Mouse (Mus musculus): Measurements from ENCODE around the gene Gbp2. TPM values are rescaled to one million over a fixed set of nuclear protein-coding genes. Genes with fewer than 3 reads are reported as not detected.
A peak's percentile ranks its signal among the peaks of the same experiment; 100 is the strongest.
"Not testable (repeated sequence)": the region's sequence is repeated elsewhere in the genome, so short reads cannot be mapped to it uniquely, and the experiment has no call there.

The Gbp2 gene
- total RNA-seq (2021) = 1 to 10 TPM; 8.8 to 9.8 TPM
- long read RNA-seq, experiment 1, transcript Gbp2-201 (11 exons, 2,516 nt) = major isoform, 18 of 20 reads
- long read RNA-seq, experiment 1, partial matches to known transcripts = 0 of 20 reads
- long read RNA-seq, experiment 1, other reads (novel, unspliced or antisense) = 2 of 20 reads
- long read RNA-seq, experiment 2, transcript Gbp2-201 (11 exons, 2,516 nt) = major isoform, 28 of 32 reads
- long read RNA-seq, experiment 2, partial matches to known transcripts = 0 of 32 reads
- long read RNA-seq, experiment 2, other reads (novel, unspliced or antisense) = 4 of 32 reads

DNA sequence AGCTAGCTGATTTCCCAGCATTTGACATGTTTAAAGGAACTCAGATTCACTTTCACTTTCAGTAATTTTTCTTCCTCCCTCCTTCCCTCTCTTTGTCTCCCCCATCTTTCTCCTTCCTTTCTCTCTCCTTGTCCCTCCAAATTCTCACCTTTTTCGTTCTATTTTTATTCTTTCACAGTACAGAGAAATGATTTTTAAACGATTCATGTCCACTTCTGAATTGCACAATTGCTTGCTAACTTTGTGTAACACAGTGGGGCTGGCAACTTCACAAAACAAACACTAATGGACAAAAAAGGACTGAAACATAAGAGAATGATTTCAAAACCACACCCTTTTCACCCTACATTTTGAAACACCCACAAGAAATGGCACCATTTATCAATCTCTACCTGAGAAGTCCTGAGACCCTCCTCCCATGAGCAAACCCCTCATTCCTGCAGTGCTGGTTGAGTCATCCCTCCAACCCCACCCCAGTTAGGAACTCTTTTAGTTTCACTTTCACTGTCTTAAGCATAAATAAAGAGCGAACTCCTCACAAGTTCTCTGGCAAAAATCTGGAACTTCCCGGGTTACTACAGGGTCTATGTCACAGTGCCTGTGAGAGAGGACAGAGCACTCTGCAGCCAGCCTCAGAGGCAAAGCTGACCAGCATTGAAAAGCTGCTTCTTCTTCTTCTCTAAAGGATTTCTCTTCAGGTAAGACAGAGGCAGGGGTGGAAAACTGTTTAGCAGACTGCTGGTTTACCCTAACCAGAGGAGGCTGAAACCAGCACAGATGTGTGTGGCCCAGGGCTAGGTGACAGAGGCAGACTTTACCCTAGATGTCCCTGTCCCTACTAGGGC lies at the start of gene Gbp2:
Gene Gbp2, plus strand, starts transcription at position 492 of the 845 bp plus-strand sequence.
- intact Hi-C loops (cut with DNase I) = no loop called here
- DNase-seq = peak; percentile 19 to 28

DNA sequence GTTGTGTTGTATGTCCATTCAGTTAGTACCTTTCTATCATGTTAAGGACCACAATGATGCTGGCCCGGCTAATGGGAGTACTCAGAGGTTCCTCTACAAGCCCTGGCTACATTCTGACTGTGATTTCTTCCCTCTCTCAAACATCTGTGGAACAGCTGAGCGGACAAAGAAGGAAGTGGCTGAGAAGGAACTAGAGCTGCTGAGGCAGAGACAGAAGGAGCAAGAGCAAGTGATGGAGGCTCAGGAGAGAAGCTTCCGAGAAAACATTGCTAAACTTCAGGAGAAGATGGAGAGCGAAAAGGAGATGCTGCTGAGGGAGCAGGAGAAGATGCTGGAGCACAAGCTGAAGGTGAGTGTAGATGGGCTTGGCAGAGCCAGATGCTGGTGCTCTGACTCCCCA lies 49.7 kb upstream of the Gbp2 start:
- intact Hi-C loops (cut with DNase I) = no loop called here
- no peak for DNase-seq

DNA sequence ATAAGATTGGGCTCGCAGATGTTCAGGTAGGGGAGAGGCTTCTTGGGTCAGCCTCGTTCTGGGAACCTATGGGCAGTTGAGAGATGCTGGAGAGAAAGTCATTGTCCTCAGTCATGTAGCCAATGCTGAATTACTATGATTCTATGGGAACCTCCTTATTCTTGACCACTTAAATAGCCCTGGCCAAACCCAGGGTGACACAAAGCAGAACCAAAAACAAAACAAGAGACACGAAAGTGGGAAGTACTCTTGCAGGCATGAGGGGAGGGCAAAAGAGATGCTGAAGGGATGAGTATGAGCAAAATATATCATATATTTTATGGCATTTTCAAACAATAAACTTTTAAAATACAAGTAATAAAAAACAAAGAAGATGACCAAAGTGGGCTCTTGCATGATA lies 43.3 kb upstream of the Gbp2 start:
- DNase-seq = no peak
- intact Hi-C loops (cut with DNase I) = no loop called here

DNA sequence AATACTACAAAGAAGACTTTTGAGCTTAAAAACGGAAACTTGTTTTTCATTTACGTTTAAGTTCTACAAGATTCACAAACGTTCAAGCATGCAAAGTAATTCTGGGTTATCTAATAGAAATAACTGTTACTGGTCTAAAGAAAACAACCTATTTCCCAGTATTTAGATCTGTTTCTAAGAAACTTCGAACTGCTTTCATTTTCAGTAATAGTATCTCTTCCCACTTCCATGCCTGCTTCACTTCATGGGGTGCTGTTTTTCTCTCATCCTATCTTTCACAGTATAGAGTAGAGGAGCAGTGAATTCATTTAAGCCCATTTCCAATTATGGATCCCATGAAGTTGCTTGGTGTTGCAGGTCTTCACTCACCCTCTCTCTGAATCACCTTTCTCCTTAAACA lies 42.1 kb upstream of the Gbp2 start:
- intact Hi-C loops (cut with DNase I) = no loop called here
- DNase-seq = no peak

DNA sequence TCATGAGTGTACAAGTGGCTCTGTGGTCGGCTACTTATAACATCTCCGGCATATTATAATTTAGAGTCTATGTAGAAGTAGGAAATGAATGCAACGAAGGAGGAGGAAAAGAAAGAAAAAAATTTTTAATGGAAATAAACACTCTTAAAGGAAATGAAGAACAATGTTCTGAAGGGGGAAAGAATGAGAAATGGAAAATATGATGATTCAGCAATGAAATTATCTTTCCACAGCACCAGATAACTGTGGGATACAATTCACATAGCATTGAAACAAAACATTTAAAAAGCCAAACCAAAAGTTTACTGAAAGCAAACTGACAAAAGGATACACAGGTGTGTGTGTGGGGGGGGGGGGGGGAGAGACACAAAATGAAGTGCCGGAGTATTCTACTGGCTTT lies 37.3 kb upstream of the Gbp2 start:
- intact Hi-C loops (cut with DNase I) = no loop called here
- no peak for DNase-seq

DNA sequence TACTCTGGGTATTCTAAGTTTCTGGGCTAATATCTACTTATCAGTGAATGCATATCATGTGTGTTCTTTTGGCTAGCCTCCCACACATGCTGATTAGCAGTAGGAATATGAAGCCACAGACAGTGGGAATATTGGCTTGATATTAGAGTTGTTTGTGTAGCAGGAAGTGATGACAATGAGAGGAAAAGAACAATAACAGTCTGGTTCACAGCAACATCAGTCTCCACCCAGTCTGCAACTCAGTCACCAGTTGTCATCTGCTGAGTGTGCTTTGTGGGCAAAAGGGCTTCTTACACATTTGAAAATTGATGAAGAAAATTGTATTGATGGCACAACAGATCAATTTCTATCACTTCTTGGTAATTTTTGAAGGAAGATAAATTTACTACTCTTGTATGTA lies 33.0 kb upstream of the Gbp2 start:
- DNase-seq = peak in 1 of 2 experiments; percentile 1
- intact Hi-C loops (cut with DNase I) = no loop called here

DNA sequence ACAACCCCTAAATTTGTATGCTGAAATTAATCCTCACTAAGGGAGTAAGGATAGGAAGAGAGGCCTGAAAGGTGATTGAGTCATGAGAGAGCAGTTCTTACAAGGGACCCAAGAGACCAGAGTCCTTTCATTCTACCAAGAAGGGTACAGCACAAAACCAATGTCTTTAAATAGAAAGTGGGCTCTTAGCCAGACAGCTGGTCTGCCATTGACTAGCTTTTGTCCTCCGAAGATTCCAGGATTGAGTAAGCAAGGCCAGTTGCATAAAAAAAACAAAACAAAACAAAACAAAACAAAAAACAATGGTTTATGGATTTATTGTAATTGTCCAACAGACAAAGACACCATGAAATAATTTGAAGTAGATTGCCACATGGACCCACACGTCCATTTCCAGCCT lies 31.5 kb upstream of the Gbp2 start:
- intact Hi-C loops (cut with DNase I) = no loop called here
- DNase-seq = no peak

DNA sequence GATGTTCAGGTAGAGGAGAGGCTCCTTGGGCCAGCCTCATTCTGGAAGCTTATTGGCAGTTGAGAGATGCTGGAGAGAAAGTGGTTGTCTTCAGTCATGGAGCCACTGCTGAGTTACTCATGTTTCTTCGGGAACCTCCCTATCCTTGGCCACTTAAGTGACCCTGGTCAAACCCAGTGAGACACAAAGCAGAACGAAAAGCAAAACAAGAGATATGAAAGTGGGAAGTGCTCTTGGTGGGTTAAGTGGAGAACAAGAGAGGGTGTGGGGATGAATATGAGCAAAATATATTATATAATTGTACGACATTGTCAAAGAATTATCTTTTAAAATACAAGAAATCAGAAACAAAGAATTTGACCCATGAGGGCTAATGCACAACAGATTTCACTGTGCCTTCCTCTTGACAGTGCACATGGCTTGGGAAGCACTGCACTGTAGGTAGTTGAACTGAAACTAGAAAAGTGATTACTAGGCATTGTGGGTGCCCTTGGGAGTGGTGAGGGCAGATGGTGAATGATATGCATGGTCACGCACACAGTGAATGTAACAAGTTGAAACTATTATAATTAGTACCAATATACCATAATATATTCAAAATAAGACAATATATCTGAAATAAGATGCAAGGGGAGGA lies 29.9 kb upstream of the Gbp2 start:
- intact Hi-C loops (cut with DNase I) = no loop called here
- DNase-seq = no peak

DNA sequence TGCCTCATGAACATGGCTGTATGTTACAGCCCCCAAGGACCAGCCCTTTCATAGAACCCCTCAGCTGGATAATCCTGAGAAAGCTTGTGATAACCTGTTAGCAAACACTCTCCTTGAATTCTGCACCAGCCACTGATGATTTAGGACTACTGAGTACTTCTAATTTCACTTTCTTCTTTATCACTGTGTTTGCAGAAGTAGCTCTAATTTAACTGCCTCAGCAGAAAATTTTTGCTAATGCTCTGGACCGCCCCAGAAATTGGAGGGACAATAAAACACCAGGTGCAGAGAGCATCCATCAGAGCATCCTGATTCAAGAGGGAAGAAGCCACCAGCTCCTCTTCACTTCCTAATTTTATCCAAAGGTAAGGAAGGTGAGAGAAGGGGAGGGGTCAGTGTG lies 25.9 kb upstream of the Gbp2 start, which contains the start of gene Gbp2b:
Gene Gbp2b, plus strand, starts transcription at position 301 of the 400 bp plus-strand sequence.
- intact Hi-C loops (cut with DNase I) = no loop called here
- no peak for DNase-seq

DNA sequence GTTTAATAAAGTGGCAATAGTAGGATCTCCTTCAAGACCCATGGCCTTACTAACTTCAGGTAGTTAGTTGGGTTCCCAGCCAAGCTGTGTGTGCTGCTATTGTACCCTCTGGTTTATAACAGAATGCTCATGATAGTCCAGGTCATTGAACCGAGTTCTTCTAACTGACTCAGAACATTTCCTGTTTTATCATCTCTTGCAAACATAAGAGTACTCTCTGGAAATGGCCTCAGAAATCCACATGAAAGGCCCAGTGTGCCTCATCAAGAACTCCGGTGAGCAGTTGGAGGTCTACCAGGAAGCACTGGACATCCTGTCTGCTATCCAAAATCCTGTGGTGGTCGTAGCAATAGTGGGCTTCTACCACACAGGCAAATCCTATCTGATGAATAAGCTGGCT lies 22.5 kb upstream of the Gbp2 start:
- intact Hi-C loops (cut with DNase I) = no loop called here
- DNase-seq = no peak

DNA sequence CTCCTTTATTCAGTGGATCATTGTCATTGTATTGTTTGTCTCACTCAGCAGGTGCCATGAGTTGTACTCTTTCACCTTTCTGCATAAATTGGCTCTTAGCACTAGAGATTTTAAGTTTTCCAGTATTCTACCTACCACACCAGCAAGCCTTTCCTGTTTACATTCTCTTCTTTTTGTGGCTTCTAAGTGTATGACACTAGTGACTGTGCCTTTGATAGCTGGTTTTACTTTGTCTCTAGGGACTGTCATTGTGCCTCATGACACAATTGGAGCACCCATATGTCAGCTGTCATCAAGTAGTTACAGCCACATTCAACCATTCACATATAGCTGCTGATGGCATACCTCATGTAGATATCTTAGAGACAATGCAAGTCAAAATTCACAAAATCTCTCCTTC lies 18.7 kb upstream of the Gbp2 start:
- intact Hi-C loops (cut with DNase I) = no loop called here
- DNase-seq = no peak

DNA sequence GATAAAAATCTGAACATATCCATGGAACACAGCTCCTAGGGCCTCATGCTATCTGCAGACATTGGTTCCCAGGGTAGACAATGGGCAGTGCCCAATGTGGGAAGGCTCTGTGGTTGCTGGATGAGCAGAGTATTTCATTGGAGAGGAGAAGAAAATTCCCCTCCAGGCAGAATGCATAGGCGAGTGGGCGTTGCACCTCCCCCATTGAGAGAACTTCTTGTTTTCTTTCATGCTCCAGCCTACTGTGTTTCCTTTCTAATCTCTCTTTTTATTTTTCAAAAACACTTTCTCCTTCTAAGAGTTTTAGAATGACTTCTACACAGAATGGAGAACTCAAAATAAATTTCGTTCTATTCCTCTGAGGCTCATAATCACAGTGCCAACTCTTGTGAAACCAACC lies 1.7 kb upstream of the Gbp2 start:
- intact Hi-C loops (cut with DNase I) = loop anchor here (2.0 kb wide), 1 partner anchor 58 kb away; the partner anchor contains the start of gene Gbp3
- no peak for DNase-seq

DNA sequence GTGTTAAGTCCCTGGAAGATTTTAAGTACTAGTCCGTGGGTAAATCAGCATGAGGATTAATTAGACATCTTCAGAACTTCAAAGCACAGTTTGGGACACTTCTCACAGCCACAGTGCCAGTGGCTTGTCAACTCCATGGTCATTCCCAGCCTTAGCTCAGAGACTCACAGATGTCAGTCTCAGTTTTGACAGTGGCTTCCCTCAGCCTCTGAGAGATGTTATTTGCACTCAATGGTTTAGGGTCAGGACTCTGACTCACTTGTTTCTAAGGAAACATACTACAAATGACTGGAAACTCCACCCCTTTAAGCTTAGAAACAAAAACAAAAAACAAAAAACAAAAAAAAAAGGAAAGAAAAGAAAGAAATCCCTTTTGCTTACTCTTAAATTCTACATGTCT lies 796 bp upstream of the Gbp2 start:
- no peak for DNase-seq
- intact Hi-C loops (cut with DNase I) = loop anchor here (2.0 kb wide), 1 partner anchor 59 kb away; the partner anchor contains the start of gene Gbp3

DNA sequence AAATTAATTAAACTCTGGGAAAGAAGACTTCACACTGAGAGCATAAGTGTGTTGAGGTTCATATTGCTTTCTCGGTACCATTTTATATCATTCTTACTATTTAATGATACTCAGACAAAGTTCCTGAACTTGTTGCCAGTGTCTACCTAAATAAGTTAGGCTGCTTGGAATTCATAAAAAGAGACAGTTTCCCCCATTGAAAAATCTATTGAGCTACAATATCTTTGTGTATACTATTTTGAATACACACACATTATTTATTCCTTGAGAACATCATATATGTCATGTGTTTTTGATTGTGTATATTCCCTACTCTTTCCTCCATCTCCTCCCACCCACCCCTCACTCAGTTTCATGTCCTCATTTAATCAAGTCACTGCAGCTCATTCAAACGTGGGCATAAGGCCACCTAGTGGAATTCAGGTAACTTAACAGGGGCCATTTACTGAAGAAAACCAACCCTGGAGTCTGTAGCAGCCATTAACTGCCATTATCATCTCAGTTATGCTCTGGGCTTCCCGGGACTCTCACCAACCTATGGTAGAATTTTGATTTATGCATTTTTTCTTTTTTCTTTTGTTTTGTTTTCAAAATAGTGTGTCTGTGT lies 657 bp downstream of the Gbp2 start:
- DNase-seq = peak in 1 of 2 experiments; percentile 4
- intact Hi-C loops (cut with DNase I) = loop anchor here (1.0 kb wide), 1 partner anchor 128 kb away; the partner anchor contains the start of gene Gbp5

DNA sequence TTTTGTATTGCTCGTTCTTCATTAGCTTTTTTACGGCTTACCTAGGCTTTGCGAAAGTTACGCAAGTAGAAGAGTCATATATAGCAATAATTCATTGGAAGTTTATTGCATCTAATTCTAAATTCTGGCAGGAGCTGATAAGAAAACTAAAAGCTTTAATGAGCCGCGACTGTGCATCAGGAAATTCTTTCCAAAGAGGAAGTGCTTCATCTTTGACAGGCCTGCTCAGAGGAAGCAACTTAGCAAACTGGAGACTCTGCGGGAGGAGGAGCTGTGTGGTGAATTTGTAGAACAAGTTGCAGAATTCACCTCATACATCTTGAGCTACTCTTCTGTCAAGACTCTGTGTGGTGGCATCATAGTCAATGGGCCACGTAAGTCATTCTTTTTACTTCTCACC lies 10.0 kb downstream of the Gbp2 start:
- intact Hi-C loops (cut with DNase I) = no loop called here
- DNase-seq = no peak

DNA sequence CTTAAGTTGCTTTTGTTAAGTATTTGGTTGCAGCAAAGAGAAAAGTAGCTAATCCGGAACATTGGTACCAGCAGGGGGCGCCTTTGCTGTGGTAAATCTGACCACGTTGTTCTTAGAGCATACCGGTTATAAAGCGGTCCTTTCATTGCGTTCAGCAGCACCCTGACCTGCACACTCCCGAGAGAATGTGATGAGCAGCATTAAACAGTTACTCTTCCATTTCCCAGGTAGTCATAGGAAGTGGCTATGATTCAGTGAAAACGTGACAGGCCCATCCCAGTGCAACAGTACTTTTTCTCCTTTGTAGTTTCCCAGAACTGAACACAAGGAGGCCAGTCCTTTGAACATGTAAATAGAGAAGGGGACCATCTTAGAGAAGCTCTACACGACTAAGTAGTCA lies 19.8 kb downstream of the Gbp2 start:
- peak; percentile 64 to 78 for DNase-seq
- intact Hi-C loops (cut with DNase I) = no loop called here

DNA sequence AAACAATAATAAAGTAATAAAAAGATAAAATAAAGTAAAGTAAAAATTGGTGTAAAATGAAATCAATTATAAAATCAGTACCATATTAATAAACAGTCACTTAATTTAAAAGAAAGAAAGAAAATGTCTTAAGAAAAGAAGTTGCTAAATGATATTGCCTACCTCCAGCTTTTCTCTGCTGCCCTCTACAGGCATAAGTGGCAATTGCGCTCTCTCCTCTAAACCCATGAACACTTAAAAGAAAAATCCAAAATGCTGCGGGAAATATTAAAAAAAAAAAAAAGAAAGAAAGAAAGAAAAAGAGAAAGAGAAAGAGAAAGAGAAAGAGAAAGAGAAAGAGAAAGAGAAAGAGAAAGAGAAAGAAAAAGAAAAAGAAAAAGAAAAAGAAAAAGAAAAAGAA lies 25.5 kb downstream of the Gbp2 start:
- intact Hi-C loops (cut with DNase I) = loop anchor here (1.0 kb wide), 1 partner anchor 156 kb away; no protein-coding TSS in a partner anchor
- peak; percentile 70 to 79 for DNase-seq

DNA sequence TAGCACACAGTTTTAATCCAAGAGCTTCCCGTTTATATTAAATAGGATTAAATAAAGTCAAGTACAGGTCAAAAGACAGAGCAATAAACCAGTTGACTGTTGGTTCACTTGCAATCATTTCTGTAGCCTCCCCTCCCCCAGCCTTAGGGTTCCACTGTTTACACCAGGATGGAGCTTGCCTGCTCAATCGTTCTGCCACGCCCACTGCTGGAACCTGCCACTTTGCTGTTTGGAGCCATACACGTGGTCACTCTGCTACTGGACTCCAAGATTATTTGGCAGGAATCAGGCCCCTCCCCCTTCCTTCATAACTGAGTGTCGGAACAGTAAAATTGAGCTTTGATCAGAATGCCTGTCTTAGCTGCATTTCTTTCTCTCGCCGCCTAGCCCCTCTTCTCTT lies 27.4 kb downstream of the Gbp2 start:
- intact Hi-C loops (cut with DNase I); DNase-seq: not testable (repeated sequence)

DNA sequence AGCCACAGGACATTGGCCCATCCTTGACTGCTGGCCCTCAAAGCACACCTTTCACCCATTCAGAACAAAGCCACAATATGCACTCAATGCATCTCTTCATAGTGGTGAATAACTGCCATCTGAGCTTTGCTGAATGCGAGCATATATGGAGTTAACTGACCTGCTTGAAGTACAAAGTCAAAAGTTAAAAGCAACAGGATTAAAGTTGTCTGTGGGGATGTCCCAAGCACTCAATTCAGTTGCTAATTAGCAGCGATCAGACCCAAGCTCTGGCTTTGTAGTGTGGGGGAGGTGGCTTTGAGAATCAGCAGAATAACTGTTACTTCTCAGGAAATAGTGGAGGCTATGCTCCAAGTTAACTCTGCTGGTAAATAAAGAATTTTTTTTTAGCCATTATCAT lies 29.8 kb downstream of the Gbp2 start:
- intact Hi-C loops (cut with DNase I) = no loop called here
- no peak for DNase-seq

DNA sequence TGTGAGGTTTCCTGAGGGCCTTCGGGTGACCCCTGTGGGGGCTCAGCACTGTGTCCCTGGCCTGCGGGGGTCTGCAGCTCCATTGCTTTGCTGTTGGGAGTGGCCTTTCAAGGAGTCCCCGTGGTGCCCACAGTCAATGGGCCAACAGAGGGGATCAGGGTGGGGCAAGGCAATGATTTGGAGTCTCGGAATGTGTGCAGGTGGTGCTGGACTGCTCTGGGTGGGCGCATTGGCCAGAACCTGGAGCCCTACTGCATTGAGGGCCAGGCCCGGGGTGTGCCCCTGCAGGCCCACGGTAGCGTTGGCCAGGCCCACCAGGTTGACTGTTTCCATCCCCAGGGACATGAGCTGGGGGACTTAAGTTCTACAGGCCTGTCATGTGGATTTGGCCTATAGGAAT lies 44.3 kb downstream of the Gbp2 start:
- DNase-seq = no peak
- intact Hi-C loops (cut with DNase I) = no loop called here

DNA sequence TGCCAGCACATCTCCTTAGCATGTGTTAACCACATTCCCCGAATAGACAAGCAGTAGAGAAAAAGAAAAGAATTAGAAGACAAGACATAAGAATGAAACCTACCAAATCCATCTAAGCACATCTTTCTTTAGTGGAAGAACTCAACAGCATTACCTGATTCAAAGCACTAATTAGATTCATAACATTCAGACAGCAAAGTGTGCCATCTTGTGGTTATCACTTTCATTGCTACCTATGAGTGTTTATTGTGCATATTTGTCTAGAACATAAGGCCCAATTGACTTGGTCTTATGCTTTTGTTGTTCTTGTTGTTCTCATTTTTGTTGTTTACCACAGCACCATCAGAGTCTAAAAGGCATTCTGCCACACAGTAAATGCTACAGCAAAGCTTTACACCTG lies 54.2 kb downstream of the Gbp2 start:
- DNase-seq = no peak
- intact Hi-C loops (cut with DNase I) = no loop called here
